Mouse (Mus musculus) stomach, postnatal 0 days (tissue): ENCODE results near the gene Gpr183.

Experiments
- CTCF ChIP-seq: IDR thresholded peaks from 2 replicates; pipeline ENCODE4 v1.5.1; 2016; ENCODE audit warnings: antibody characterized with exemption, low read depth, mild to moderate bottlenecking, moderate library complexity
- EP300 ChIP-seq: optimal IDR thresholded peaks from 2 replicates; pipeline ENCODE3; 2016; ENCODE audit warnings: antibody characterized with exemption

DNA sequence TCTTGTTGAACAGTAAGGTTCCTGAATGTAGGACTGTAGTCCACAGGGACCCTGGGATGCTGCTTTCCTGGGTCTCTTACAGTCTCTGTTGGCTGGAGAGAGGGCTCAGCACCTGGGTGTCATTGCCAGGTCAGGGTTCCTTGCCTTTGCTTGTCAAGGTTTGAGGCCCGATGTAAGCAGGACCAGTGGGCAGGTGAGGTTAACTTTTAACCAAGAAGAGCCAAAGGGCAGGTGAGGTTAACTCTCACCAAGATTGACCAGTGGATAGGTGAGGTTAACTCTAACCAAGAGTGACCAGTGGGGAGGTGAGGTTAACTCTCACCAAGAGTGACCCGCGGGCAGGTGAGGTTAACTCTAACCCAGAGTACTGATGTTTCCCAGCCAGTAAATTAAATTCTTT, 24.3 kb upstream of the Gpr183 start:
- TF ChIP-seq CTCF (no peak), EP300 (no peak)
